Mouse (Mus musculus) bone marrow, adult 2 months (tissue): Measurements from ENCODE around the gene Fndc3b. TPM values are rescaled to one million over a fixed set of nuclear protein-coding genes. Genes with fewer than 3 reads are reported as not detected.

Experiments
- H3K27ac ChIP-seq: fragments of 200-500 bp; 2 replicates; pipeline ENCODE4 v1.5.1; 2012; ENCODE audit warnings: low read depth, mild to moderate bottlenecking, control low read depth, inconsistent platforms, low read length; ENCODE audit not compliant: control insufficient read depth, poor library complexity, insufficient read depth
- H3K4me1 ChIP-seq: fragments of 200-500 bp; 2 replicates; pipeline ENCODE4 v1.6.1; 2011; ENCODE audit warnings: low read length; ENCODE audit not compliant: control insufficient read depth, insufficient read depth
- H3K4me3 ChIP-seq: fragments of 200-500 bp; replicated peaks from 2 replicates; pipeline ENCODE3; 2011; ENCODE audit warnings: mild to moderate bottlenecking, low read depth, low read length, control low read depth; ENCODE audit not compliant: control insufficient read depth
- CTCF ChIP-seq: fragments of 200-500 bp; IDR thresholded peaks from 2 replicates; pipeline ENCODE4 v1.5.1; 2011; ENCODE audit warnings: low read length, control low read depth; ENCODE audit not compliant: control insufficient read depth, insufficient read depth
- POLR2A ChIP-seq: fragments of 200-500 bp; IDR thresholded peaks from 2 replicates; pipeline ENCODE4 v1.6.1; 2011; ENCODE audit warnings: low read depth, mild to moderate bottlenecking, control low read depth, low read length, borderline replicate concordance; ENCODE audit not compliant: control insufficient read depth
- WGBS: fragments of 180-500 bp; shearing (Covaris S2); methylation state at CpG from one replicate; pipeline ENCODE4 v1.1.7; 2018; 5-methylcytosine and 5-hydroxymethylcytosine counted together
- polyA plus RNA-seq: library from polyadenylated mRNA; stranded (reverse); fragments of >200 nt; gene quantifications from 2 replicates; pipeline ENCODE4 v1.2.4, GENCODE M21; 2011; ENCODE audit warnings: low replicate concordance; ENCODE audit not compliant: missing spikeins, insufficient read depth, insufficient read length

Gene Fndc3b
- polyA plus RNA-seq, 1 experiment, result 4.2 TPM

DNA sequence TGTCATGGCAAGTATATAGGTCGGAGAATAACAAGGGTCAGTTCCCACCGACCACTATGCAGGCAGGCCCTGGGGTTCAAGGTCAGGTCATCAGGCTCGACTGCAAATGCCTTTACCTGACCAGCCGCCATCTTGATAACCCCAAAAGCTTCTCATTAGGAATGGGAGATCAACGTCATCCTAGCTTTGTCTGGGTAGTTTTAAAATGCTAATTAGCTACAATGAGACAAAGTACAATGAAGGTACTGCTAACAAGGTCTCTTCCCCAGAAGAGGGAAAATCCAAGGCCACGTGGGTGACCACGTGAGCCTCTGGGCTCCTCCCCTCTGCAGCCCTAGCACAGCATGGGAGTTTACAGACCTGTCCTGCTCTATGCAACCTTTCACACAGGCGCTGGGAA is 7.6 kb downstream of the Fndc3b start:
- WGBS, result 85% methylated on average over 8 of the region's 8 CpGs

DNA sequence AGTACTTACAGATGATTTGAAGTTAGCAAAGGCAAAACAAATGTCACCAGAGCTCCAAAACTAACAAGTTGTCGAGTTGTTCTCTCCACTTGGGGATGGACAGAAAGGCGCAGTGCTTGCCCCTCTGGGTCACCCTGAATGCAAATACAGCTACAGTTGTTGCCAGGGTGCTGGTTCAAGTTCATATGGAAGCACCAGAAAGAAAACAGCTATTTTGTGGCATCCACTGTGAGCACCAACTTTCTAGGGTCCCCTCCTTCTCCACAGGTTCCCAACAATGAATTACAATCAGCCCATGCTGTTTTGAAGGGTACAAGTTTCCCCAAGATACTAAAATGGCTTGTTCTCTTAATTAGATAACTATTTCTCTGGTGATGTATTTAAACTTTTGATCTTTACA is 8.0 kb downstream of the Fndc3b start:
- H3K27ac ChIP-seq, result no peak overlapping the region
- WGBS, result 88% methylated on average over 2 of the region's 2 CpGs
- TF ChIP-seq CTCF, result no peak
- no peak for TF ChIP-seq POLR2A
- no peak overlapping the region for H3K4me3 ChIP-seq
- H3K4me1 ChIP-seq, result no peaks in the 10 kb centered on the region; the same call in 1 of the 2 replicates

More for the DNA sequence above, 7.6 kb downstream of the Fndc3b start:
- no peaks in the 10 kb centered on the region; the same call in 1 of the 2 replicates for H3K4me1 ChIP-seq
- H3K27ac ChIP-seq, result no peak overlapping the region
- H3K4me3 ChIP-seq, result no peak overlapping the region
- TF ChIP-seq POLR2A (no peak), CTCF (no peak)

DNA sequence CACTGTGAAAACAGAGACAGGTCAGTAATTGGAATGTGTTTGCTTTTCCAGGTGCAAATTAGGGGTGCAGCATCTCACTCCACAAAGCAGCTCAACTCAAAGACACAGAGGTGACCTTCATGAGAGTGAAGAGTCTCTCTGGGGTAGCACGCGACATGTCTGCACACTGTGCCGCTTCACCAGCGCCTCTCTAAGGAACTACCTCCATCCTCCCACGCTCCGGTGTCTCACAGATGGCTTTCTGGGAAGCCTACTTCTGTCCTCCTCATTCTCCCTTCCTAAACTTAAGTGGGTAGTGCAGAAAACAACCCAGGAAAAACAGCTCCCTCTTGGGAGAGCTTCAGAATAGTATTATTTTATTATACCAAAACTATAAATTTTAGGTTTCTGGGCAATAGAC is 12.4 kb downstream of the Fndc3b start:
- TF ChIP-seq POLR2A, result no peak
- no peak for TF ChIP-seq CTCF
- no peak overlapping the region for H3K4me3 ChIP-seq
- 83% methylated on average over 6 of the region's 6 CpGs for WGBS
- H3K4me1 ChIP-seq, result peaks cover 3% of the 10 kb centered on the region; the same call in 1 of the 2 replicates
- no peak overlapping the region for H3K27ac ChIP-seq

DNA sequence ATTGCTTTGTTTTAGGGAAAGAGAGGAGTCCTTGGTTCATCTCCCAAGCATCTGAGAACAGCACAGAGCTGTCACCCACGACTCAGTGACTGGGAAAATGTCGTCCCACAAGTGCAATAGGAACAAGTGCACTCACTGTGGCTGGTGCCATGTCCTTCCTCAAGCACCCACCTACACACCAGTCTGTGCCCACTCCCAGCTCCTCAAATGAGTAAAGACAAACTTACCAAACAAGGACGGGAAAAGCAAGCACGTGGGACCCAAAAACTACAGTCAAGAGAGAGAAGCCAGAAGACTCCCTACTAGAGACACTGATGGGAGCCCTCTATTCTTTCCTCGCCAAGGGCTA is 14.7 kb downstream of the Fndc3b start:
- H3K4me3 ChIP-seq, result no peak overlapping the region
- TF ChIP-seq POLR2A, result no peak
- no peak for TF ChIP-seq CTCF
- H3K27ac ChIP-seq, result no peak overlapping the region
- 68% methylated on average over 5 of the region's 5 CpGs for WGBS
- peaks cover 3% of the 10 kb centered on the region; the same call in 1 of the 2 replicates for H3K4me1 ChIP-seq

DNA sequence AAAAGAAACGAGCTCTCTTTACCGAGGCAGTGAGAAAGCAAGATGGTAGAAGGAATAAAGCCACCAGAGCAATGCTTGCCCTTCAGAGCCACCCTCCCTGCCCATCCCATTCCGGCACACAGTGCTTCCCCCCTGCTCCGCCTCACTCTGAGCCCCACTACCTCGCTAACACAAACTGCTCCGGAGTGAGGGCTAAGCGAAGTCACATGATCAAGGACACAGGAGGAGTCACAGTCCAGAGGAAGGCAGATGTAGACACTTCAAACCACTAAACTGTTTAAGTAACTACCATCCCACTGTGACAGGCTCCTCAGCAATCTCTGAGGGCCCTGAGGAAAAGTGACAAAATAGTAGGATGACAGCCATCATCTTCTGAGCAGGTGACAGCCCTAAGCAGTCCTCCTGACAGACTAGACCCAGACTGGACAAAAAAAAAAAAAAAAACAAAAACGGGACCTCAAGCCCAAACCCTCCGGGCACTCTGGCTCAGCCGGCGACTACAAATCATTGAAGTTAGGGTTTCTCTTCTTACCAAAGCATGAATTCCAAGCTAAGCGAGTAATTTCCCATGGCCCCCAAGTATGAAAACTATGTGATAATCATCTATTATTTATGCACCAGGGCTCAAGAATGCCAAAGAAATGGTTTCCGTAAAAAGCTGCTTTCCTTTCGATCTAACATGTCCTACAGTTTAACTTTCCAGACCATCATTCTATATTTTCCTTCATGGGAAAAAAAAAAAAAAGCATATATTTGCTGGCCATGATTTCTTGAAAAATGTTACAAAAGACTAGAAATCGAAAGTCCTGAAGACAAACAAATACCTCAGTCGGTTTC is 15.3 kb downstream of the Fndc3b start:
- WGBS, result 69% methylated on average over 16 of the region's 16 CpGs

DNA sequence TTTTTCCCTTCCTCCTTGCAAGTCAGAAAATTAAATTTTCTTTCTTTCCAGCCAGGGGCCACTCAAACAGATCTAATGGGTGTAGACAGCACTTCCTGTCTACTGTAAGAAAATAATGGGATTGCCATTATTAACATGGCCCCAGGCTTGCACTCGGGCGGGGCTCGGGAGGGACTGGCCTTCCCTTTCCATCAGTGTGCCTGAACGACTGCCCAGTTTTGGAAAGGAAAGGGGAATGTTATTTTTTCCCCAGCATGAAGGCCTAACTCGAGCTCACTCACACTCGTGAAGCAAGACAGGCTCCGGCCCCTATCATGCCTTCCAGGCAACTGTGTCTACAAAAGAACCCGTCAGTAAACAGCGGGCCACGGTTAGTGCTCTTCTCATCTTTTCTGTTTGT is 16.5 kb downstream of the Fndc3b start:
- H3K27ac ChIP-seq, result no peak overlapping the region
- no peak overlapping the region for H3K4me3 ChIP-seq
- WGBS, result 81% methylated on average over 10 of the region's 10 CpGs
- no peak for TF ChIP-seq CTCF
- no peak for TF ChIP-seq POLR2A
- peaks cover 5% of the 10 kb centered on the region; the same call in 1 of the 2 replicates for H3K4me1 ChIP-seq

More for the DNA sequence above, 15.3 kb downstream of the Fndc3b start:
- Histone ChIP-seq H3K27ac (no peak overlapping the region), H3K4me1 (peaks cover 3% of the 10 kb centered on the region; the same call in 1 of the 2 replicates), H3K4me3 (no peak overlapping the region)
- TF ChIP-seq CTCF (no peak), POLR2A (no peak)

DNA sequence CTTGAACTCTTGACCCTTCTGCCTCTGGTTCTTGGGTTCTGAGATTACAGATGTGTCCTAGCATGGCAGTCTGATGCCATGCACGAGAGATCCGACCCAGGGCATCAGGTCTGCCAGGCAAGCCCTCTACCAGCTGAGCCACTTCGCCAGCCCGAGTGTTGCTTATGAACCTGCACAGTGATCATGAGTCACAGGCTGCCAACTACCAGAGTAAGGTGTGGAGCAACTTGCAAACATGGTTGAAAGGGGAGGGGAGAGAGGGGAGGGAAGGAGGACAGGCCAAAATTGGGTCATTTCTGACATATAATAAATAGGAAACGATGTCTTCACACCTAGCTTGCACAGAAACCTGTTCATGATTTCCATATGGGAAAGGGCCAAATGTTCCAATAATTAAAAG is 17.0 kb downstream of the Fndc3b start:
- Histone ChIP-seq H3K4me1 (peaks cover 5% of the 10 kb centered on the region; the same call in 1 of the 2 replicates), H3K4me3 (no peak overlapping the region), H3K27ac (no peak overlapping the region)
- TF ChIP-seq CTCF (no peak), POLR2A (no peak)
- 56% methylated on average over 5 of the region's 5 CpGs for WGBS

DNA sequence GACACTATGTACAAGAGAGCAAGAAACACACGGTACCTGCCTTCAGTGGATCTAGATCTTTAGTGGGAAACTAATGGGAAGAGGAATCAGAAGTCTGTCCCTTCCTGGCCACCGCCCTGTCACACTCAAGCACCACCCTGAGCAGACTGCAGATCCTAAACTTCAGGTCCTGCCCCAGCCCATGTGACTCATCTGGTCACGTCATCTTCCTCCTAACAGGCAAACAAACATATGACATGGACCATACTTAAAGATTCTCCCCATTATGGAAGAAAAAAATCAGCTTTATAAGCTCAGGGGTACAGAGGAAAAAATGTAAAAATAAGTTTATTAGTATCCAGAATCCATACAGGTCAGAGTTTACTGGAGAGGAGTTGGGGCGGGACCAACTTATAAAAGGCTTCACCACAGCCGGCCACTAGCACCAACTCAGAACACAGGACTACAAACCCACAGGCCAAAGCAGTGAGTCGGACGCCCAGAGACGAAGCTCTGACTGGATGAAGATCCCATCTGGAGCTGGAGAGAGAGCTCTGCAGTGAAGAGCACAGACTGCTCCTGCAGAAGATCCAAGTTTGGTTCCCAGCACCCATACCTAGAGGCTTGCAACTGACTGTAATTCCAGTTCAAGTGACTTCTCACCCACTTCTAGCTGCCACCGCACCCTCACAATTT is 19.5 kb downstream of the Fndc3b start:
- no peak for TF ChIP-seq POLR2A
- no peak for TF ChIP-seq CTCF
- H3K4me1 ChIP-seq, result peaks cover 5% of the 10 kb centered on the region; the same call in 1 of the 2 replicates
- no peak overlapping the region for H3K27ac ChIP-seq
- H3K4me3 ChIP-seq, result no peak overlapping the region
- 66% methylated on average over 9 of the region's 9 CpGs for WGBS
